In genomic region chr1:165252027-165252671, GRCm38 (mm10) we compare ENCODE assay signal across 9 mouse cellular contexts. TPM values are rescaled to one million over a fixed set of nuclear protein-coding genes. Genes with fewer than 3 reads are reported as not detected.
A peak's percentile ranks its signal among the peaks of the same experiment; 100 is the strongest.
DNase-seq lines count a peak whose midpoint lies in the region; ATAC-seq and TF ChIP-seq lines count a peak whose summit lies in the region.
"Had no signal": no experiment of that assay in that cellular context is flagged by ENCODE, and none has a peak within 500 bp of the region (broad histone marks: within the 10 kb centered on the region; RNA-seq: fewer than 3 reads in every experiment).

No protein-coding gene starts in this region.

- no peak for ATAC-seq in embryonic facial prominence, embryonic 11.5 days (replicated peaks; ENCODE audit: insufficient number of reproducible peaks, low FRiP score, low TSS enrichment, low read depth)
- ATAC-seq in midbrain, postnatal 0 days (ENCODE audit: low FRiP score): no peak

- H3K36me3 ChIP-seq in embryonic facial prominence, embryonic 11.5 days (replicated peaks; ENCODE audit: control insufficient read depth, insufficient read depth, low read depth, low read length): no peaks in the 10 kb centered on the region
- H3K36me3 ChIP-seq in heart, embryonic 10.5 days: no peaks in the 10 kb centered on the region
- no peaks in the 10 kb centered on the region for H3K36me3 ChIP-seq in midbrain, postnatal 0 days (ENCODE audit: insufficient read depth, low read length)
- H3K36me3 ChIP-seq: stomach, embryonic 15.5 days had no signal

- no peak overlapping the region for H3K9ac ChIP-seq in embryonic facial prominence, embryonic 11.5 days (replicated peaks; ENCODE audit: low read length)
- H3K9ac ChIP-seq in midbrain, postnatal 0 days (replicated peaks; ENCODE audit: low read length, poor library complexity, severe bottlenecking): no peak overlapping the region
- H3K9ac ChIP-seq: stomach, embryonic 15.5 days had no signal

- H3K4me3 ChIP-seq in embryonic facial prominence, embryonic 11.5 days (ENCODE audit: low read depth, low read length): no peak overlapping the region
- H3K4me3 ChIP-seq in heart, embryonic 10.5 days: peak overlapping the region; percentile 45
- no peak overlapping the region for H3K4me3 ChIP-seq in midbrain, postnatal 0 days (ENCODE audit: low read depth, low read length)
- H3K4me3 ChIP-seq: stomach, embryonic 15.5 days had no signal

- peak; percentile 70 for TF ChIP-seq CTCF in midbrain, postnatal 0 days (IDR thresholded peaks at IDR 0.05)

- peak; percentile 20 for DNase-seq in spleen, adult 12 weeks (ENCODE audit: low spot score)
- no peak for DNase-seq in spleen, postnatal 36 days (ENCODE audit: low spot score in 2 of 2)
- peak; percentile 82 for DNase-seq in adrenal gland, postnatal 10 days
- DNase-seq in embryonic facial prominence, embryonic 11.5 days (ENCODE audit: low spot score): peak; percentile 86
- no peak for DNase-seq in heart, embryonic 10.5 days (ENCODE audit: low spot score)
- DNase-seq in layer of hippocampus, postnatal 10 days (ENCODE audit: low spot score in 2 of 2): peak; percentile 60 to 64
- DNase-seq in midbrain, postnatal 0 days (ENCODE audit: low spot score): peak; percentile 31
- peak; percentile 22 to 37 for DNase-seq in thymus, postnatal 36 days

- H3K4me2 ChIP-seq in embryonic facial prominence, embryonic 11.5 days (ENCODE audit: low read depth, low read length): no peak overlapping the region
- H3K4me2 ChIP-seq in midbrain, postnatal 0 days (ENCODE audit: low read depth, low read length, poor library complexity, severe bottlenecking): no peak overlapping the region
- H3K4me2 ChIP-seq: stomach, embryonic 15.5 days had no signal

- H3K4me1 ChIP-seq in embryonic facial prominence, embryonic 11.5 days (ENCODE audit: control insufficient read depth, insufficient read depth, low read length): no peaks in the 10 kb centered on the region
- H3K4me1 ChIP-seq in heart, embryonic 10.5 days: no peaks in the 10 kb centered on the region
- H3K4me1 ChIP-seq in midbrain, postnatal 0 days (ENCODE audit: insufficient read depth, low read length): no peaks in the 10 kb centered on the region
- H3K4me1 ChIP-seq: stomach, embryonic 15.5 days had no signal

- no peaks in the 10 kb centered on the region for H3K9me3 ChIP-seq in embryonic facial prominence, embryonic 11.5 days (replicated peaks; ENCODE audit: control insufficient read depth, low read length)
- H3K9me3 ChIP-seq in heart, embryonic 10.5 days: no peaks in the 10 kb centered on the region
- H3K9me3 ChIP-seq in midbrain, postnatal 0 days (ENCODE audit: low read length): no peaks in the 10 kb centered on the region
- H3K9me3 ChIP-seq: stomach, embryonic 15.5 days had no signal

- 48% methylated on average over 11 of the region's 11 CpGs for WGBS in embryonic facial prominence, embryonic 11.5 days
- WGBS in heart, embryonic 10.5 days: 33% methylated on average over 11 of the region's 11 CpGs
- WGBS in midbrain, postnatal 0 days: 51% methylated on average over 11 of the region's 11 CpGs

- no peak overlapping the region for H3K27ac ChIP-seq in embryonic facial prominence, embryonic 11.5 days (replicated peaks; ENCODE audit: low read depth, low read length)
- H3K27ac ChIP-seq in heart, embryonic 10.5 days: no peak overlapping the region
- H3K27ac ChIP-seq in midbrain, postnatal 0 days (ENCODE audit: low read depth, low read length): no peak overlapping the region
- H3K27ac ChIP-seq: stomach, embryonic 15.5 days had no signal

- H3K27me3 ChIP-seq in embryonic facial prominence, embryonic 11.5 days (ENCODE audit: control insufficient read depth, insufficient read depth, low read length): no peaks in the 10 kb centered on the region
- no peaks in the 10 kb centered on the region for H3K27me3 ChIP-seq in heart, embryonic 10.5 days (ENCODE audit: insufficient read depth, poor library complexity, severe bottlenecking)
- no peaks in the 10 kb centered on the region for H3K27me3 ChIP-seq in midbrain, postnatal 0 days (ENCODE audit: insufficient read depth, low read length)
- H3K27me3 ChIP-seq: stomach, embryonic 15.5 days had no signal

RNA-seq across cellular contexts. Expression of gene Tiprl, which starts 15.4 kb away (rescaled TPM):
- 10 to 100 TPM; 51.6 to 61.5 TPM for total RNA-seq in adrenal gland, postnatal 10 days (2021)
- 116 and 120 TPM in 2 replicates for polyA plus RNA-seq in embryonic facial prominence, embryonic 11.5 days (2014; fragmentation: Nextera tagmentation; extraction: Ambion mirVana)
- polyA plus RNA-seq in heart, embryonic 10.5 days (2016; fragmentation: Nextera tagmentation; extraction: Ambion mirVana): 87.9 and 92.0 TPM in 2 replicates
- total RNA-seq in layer of hippocampus, postnatal 10 days (2021): 10 to 100 TPM; 74.4 to 78.0 TPM
- total RNA-seq in midbrain, postnatal 0 days (2014; rRNA removed): 27.0 and 41.3 TPM in 2 replicates
- 140 and 144 TPM in 2 replicates for polyA plus RNA-seq in midbrain, postnatal 0 days (2015; fragmentation: Nextera tagmentation; extraction: Ambion mirVana)

RNA-seq across cellular contexts. Expression of gene Gpr161, which starts 43.4 kb away (rescaled TPM):
- 1 to 10 TPM; 2.3 to 3.3 TPM for total RNA-seq in adrenal gland, postnatal 10 days (2021)
- polyA plus RNA-seq in embryonic facial prominence, embryonic 11.5 days (2014; fragmentation: Nextera tagmentation; extraction: Ambion mirVana): 2.0 and 2.2 TPM in 2 replicates
- polyA plus RNA-seq in heart, embryonic 10.5 days (2016; fragmentation: Nextera tagmentation; extraction: Ambion mirVana): 0.67 and 1.2 TPM in 2 replicates
- total RNA-seq in layer of hippocampus, postnatal 10 days (2021): 10 to 100 TPM; 49.1 to 50.3 TPM
- total RNA-seq in midbrain, postnatal 0 days (2014; rRNA removed): 51.3 and 61.0 TPM in 2 replicates
- polyA plus RNA-seq in midbrain, postnatal 0 days (2015; fragmentation: Nextera tagmentation; extraction: Ambion mirVana): 2.5 and 2.7 TPM in 2 replicates

RNA-seq across cellular contexts. Expression of gene Sft2d2, which starts 57.9 kb away (rescaled TPM):
- 10 to 100 TPM; 23.6 to 25.1 TPM for total RNA-seq in adrenal gland, postnatal 10 days (2021)
- 14.0 and 14.2 TPM in 2 replicates for polyA plus RNA-seq in embryonic facial prominence, embryonic 11.5 days (2014; fragmentation: Nextera tagmentation; extraction: Ambion mirVana)
- 18.8 and 23.6 TPM in 2 replicates for polyA plus RNA-seq in heart, embryonic 10.5 days (2016; fragmentation: Nextera tagmentation; extraction: Ambion mirVana)
- 1 to 10 TPM; 7.8 to 9.0 TPM for total RNA-seq in layer of hippocampus, postnatal 10 days (2021)
- total RNA-seq in midbrain, postnatal 0 days (2014; rRNA removed): 10.5 and 11.0 TPM in 2 replicates
- polyA plus RNA-seq in midbrain, postnatal 0 days (2015; fragmentation: Nextera tagmentation; extraction: Ambion mirVana): 3.8 and 5.1 TPM in 2 replicates

Comparison
In these comparisons a context has a peak if more than half of its experiments do, and no peak if none do; other contexts are left out.
1. DNase-seq: peak in spleen, adult 12 weeks (single experiment), adrenal gland, postnatal 10 days (single experiment), embryonic facial prominence, embryonic 11.5 days (single experiment), layer of hippocampus, postnatal 10 days (2 of 2), midbrain, postnatal 0 days (single experiment) and thymus, postnatal 36 days (2 of 2); none in spleen, postnatal 36 days (0 of 2) and heart, embryonic 10.5 days (single experiment).
2. RNA of gene Gpr161, which starts 43.4 kb away (total RNA-seq): 51.3 to 61.0 TPM in midbrain, postnatal 0 days and 49.1 to 50.3 TPM in layer of hippocampus, postnatal 10 days; 2.3 to 3.3 TPM in adrenal gland, postnatal 10 days; every median in the first group is over 10 times any median in the second.